Mouse (Mus musculus): ENCODE data around the gene Sumo1.

The Sumo1 gene

DNA sequence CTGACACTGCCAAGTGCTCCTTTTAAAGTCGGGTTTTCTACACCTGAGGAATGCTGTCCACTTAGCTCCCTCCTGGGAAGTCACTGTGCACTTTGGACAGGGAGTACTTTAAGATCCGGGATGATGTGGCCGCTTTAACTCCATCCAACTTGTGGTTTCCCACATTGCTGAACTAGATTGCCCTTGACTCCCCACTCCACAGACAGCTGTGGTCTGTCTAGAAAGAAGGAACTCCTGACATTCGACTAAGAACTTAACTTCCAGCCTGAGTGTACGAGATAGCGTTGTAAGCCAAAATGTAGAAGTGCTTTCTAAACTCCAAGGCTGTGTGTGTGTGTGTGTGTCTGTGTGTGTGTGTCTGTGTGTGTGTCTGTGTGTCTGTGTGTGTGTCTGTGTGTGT, 120.4 kb downstream of the Sumo1 start:
- no peak for DNase-seq (ENCODE audit: low read depth, low spot score)

DNA sequence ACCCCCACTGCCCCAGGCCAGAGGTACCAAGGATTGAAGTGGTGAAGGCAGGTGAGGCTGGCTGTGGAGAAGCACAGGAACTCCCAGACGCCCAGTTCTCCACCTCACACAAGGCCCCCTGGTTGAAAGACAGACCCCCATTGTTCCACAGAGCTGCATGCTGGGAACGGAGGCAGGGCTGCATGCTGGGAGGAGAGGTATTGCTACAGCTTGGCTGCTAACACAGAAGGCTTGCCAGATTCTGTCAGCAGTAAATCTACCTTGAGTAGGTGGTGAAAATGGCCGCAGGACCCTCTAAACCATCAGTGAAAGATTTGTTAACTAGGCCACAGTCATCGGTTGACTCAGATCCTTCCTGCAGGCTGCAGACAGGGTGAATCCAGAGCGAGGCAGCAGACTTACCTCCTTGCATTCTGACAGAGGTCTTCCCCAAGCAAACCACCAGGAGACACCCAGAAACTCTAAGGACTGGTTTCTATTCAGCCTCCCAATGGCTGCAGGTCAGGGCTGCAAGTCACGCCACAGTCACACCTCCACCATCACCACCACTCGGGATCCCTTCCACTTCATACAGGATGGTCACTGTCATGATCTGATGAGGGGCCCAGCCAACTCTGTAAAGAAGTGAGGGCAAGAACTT, 121.5 kb downstream of the Sumo1 start:
- DNase-seq (ENCODE audit: low read depth, low spot score) = no peak

DNA sequence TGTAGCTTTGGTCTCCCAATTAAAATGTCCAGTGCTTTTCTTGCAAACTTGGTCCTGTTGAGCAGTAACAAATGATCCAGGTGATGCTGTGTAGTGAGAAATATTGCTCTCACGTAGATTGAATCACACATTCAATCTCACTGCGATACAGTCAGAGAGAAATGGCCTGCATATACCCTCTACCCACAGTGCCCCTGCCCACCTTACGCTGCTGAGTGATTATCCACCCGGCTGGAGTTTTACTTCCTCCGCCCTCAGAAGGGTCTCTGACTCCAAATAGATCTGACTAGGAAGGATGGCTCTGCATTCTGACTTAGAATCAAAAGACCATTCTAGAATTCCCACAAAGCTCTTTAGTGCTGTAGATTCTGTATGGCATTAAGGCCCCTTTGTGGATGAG, 122.1 kb downstream of the Sumo1 start:
- no peak for DNase-seq (ENCODE audit: low read depth, low spot score)

DNA sequence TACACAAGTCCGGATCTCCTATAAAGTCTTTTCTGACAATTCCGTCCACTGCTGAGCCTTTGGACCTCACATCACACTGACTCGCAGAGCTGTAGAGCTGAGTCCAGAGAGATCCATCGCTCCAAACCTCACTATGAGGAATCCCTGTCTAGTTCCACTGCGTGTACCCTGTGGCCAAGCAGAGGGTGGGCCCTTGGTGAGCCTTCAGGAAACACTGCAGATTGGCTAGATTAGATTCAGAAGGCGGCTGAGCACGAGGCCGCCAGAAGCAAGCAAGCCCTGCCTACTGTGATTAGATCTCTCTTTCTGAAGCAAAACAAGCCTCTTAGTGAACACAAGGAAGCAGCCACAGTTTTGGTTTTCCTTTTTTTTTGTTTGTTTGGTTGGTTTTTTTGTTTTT, 126.7 kb downstream of the Sumo1 start:
- no peak for DNase-seq (ENCODE audit: low read depth, low spot score)

DNA sequence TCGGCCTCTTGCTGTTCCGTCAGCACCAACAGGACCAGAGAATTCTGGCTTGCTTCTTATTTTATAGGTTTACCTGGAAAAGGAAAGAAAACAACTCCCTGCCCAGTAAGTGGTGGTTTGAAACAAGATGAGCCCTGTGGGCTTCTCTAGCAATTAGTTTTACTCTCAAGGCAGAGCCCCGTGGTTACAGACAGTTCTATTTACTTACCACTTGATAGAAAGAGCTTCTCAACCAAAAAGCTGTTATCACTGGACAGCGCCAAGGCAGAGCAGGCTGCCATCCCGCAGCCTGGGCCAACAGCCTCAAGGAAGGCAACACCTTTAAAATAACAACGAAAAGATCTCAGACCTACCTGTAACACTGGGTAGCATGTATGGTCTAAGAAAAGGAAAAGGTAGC, 128.4 kb downstream of the Sumo1 start:
- no peak for DNase-seq (ENCODE audit: low read depth, low spot score)

DNA sequence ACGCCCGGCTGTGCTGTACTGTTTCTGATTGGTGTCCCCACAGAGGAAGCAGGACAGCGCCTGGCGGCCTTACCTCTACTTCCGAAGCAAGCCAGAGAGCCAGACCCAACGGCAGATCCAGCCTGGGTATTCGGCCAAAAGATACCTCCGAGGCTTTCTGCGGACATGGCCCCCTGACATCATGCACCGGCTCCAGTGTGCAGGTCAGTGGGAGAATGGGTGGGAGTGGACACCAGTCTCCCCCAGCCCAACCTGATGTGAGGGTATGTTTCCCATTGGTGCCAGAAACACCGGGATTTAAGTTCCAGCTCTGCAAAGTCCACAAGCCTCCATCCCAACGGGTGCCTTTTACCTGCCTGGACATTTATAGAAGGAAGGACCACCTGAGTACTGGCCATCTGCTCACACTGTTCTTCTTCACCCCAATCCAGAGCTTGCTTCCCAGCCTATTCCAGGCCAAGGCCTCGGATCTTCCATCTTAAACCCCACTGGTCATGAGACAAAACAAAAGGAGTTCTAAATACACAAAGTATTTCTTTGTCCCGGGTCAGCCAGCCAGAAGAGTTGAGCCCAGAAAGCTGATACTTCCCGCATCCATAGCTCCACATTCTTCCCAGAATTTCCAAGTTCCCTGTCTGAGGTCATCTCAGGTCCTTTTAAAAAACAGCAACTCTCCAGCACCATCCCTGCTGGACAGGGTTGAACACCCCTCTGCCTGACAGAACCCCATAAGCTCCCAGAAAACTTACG, 129.2 kb downstream of the Sumo1 start:
- no peak for DNase-seq (ENCODE audit: low read depth, low spot score)

DNA sequence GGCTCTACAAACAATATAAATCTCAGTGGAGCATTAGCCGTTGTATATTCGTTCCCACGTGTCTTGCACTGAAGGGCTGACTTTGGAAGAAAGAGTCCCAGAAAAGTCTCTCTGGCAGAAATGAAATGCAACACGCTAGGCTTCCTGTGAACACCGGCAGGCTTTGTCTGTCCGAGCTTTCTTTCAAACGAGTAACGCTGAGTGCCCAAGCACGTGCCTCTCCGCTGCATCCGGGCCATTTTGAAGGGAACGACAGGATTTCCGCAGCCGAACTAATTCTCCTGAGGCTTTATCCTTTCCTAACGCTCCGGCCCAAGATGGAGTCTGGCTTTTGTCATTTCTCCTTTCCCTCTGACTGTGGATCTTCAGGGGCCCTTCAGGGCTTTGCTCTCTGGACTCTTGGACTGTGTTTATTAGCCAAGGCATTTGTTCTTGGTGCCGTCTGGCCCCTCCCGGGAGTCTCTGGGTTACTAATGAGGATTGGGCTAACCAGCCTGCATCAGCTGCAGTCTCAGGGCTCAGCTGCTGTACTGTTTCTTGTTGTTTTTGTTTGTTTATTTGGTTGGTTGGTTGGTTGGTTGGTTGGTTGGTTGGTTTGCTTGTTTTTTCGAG, 130.0 kb downstream of the Sumo1 start:
- no peak for DNase-seq (ENCODE audit: low read depth, low spot score)

DNA sequence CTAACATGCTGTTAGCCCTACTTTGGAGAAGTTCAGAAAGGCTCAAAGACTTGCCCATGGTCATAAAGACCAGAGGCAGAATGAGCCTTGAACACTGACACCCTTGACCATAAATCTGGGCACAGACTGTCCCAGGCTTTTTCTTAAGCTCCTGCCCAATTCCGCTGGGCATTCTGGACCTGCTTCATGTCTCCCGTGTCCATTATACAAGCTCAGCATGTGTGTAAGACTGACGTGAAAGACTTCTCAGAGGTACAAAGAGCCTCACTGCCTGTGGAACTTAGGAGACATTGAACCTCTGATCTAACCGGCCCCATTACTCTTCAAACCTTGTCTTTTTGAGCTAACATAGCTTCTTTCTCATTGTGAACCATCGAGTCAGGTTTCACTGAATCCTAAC, 132.3 kb downstream of the Sumo1 start:
- no peak for DNase-seq (ENCODE audit: low read depth, low spot score)
